Mouse (Mus musculus) midbrain, embryonic 11.5 days (tissue): ENCODE results near the gene Gm8122. TPM values are rescaled to one million over a fixed set of nuclear protein-coding genes. Genes with fewer than 3 reads are reported as not detected.
"Not testable (repeated sequence)": the region's sequence is repeated elsewhere in the genome, so short reads cannot be mapped to it uniquely, and the experiment has no call there.

ENCODE experiments used
- ATAC-seq: fragments of 200-750 bp; cut with Nextera tagmentation; 2 replicates; pipeline ENCODE4 v1.8.0; 2017; ENCODE audit warnings: moderate TSS enrichment, moderate library complexity; ENCODE audit not compliant: low FRiP score
- DNase-seq: peaks from one replicate; pipeline ENCODE4 v3.0.0; 2015; ENCODE audit warnings: low spot score; ENCODE audit errors: missing footprints
- H3K27ac ChIP-seq: fragments of 300-500 bp; sonication (generic); 2 replicates; pipeline ENCODE4 v1.5.1; 2014; ENCODE audit warnings: low read depth, low read length
- H3K27me3 ChIP-seq: fragments of 300-500 bp; sonication (generic); 2 replicates; pipeline ENCODE4 v1.6.1; 2014; ENCODE audit warnings: mild to moderate bottlenecking, low read length, moderate library complexity, mixed read lengths; ENCODE audit not compliant: control insufficient read depth, insufficient read depth
- H3K36me3 ChIP-seq: fragments of 300-500 bp; sonication (generic); 2 replicates; pipeline ENCODE4 v1.6.1; 2014; ENCODE audit warnings: mild to moderate bottlenecking, low read length, moderate library complexity, mixed read lengths; ENCODE audit not compliant: control insufficient read depth, insufficient read depth
- H3K4me1 ChIP-seq: fragments of 300-500 bp; sonication (generic); 2 replicates; pipeline ENCODE4 v1.6.1; 2014; ENCODE audit warnings: low read length; ENCODE audit not compliant: control insufficient read depth, insufficient read depth
- H3K4me2 ChIP-seq: fragments of 300-500 bp; sonication (generic); 2 replicates; pipeline ENCODE4 v1.6.1; 2014; ENCODE audit warnings: mild to moderate bottlenecking, moderate library complexity
- H3K4me3 ChIP-seq: fragments of 300-500 bp; sonication (generic); 2 replicates; pipeline ENCODE4 v1.5.1; 2014; ENCODE audit warnings: low read depth, low read length
- H3K9ac ChIP-seq: fragments of 300-500 bp; sonication (generic); 2 replicates; pipeline ENCODE4 v1.6.1; 2014; ENCODE audit warnings: low read length
- H3K9me3 ChIP-seq: fragments of 300-500 bp; sonication (generic); 2 replicates; pipeline ENCODE4 v1.6.1; 2016; ENCODE audit warnings: low read length; ENCODE audit not compliant: control insufficient read depth
- WGBS: fragments of 180-500 bp; shearing (Covaris S2); extraction: QIAGEN DNeasy Blood & Tissue Kit; methylation state at CpG from one replicate; pipeline ENCODE4 v1.1.7; 2014; 5-methylcytosine and 5-hydroxymethylcytosine counted together
- polyA plus RNA-seq: library from polyadenylated mRNA; unstranded; fragments of >200 nt; fragmentation: Nextera tagmentation; extraction: Ambion mirVana; gene quantifications from 2 replicates; pipeline ENCODE4 v1.2.1, GENCODE M21; 2014

Gene Gm8122
- polyA plus RNA-seq, result not detected in 2 replicates

DNA sequence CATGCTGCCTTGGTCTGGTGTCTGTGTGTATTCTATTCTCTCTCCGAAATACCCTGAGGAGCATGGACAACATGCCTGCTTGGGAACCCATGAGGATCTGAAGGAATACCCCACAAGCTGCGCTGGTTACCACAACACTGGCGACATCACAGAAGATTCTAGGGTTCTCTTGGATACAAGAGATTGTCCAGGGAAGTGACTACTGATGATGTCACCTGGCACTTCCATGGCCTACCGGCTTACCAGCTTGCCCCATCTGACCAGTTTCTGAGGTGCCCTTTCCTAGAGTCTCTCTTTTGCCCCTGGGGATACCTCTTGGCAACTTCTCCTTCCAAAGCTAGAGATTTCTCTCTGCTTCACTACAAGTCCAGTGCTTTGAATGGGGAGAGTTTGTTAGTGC lies at the start of gene Gm8122:
Gene Gm8122, minus strand, starts transcription at position 101 of the 400 bp plus-strand sequence.
- WGBS, result 90% methylated on average over 4 of the region's 4 CpGs
- H3K36me3 ChIP-seq, H3K27me3 ChIP-seq, ATAC-seq, H3K4me2 ChIP-seq, H3K9ac ChIP-seq, DNase-seq, H3K4me3 ChIP-seq, H3K9me3 ChIP-seq, H3K4me1 ChIP-seq, H3K27ac ChIP-seq: not testable (repeated sequence)

GRCm38 (mm10) chr14:43278681-43279080 lies 43.6 kb upstream of the Gm8122 start:
- not testable (repeated sequence) for H3K4me1 ChIP-seq, H3K36me3 ChIP-seq, H3K27me3 ChIP-seq, ATAC-seq, H3K4me2 ChIP-seq, H3K4me3 ChIP-seq, H3K9ac ChIP-seq, H3K27ac ChIP-seq, H3K9me3 ChIP-seq, DNase-seq
- 88% methylated on average over 3 of the region's 3 CpGs for WGBS

DNA sequence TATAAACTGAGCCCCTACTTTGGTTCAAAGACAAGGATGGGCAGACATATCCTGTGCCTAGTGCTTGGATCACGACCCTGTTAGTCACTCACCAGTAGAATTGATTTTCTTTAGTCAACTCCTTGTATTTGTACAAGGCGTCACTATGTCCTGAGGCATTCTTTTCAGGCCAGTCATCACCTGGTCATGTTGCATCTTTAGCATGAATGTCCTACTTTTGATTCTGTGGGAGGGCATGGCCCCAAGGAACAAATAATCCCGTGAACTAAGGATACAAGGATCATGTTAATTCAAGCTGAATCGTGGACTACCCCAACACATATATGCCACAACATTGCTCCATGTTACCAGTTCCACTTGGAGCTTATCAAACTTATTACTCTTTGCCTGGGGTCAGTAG lies 43.0 kb upstream of the Gm8122 start:
- not testable (repeated sequence) for H3K9me3 ChIP-seq, H3K4me2 ChIP-seq, H3K27me3 ChIP-seq, H3K9ac ChIP-seq, H3K36me3 ChIP-seq, H3K4me1 ChIP-seq, H3K27ac ChIP-seq, DNase-seq, ATAC-seq, H3K4me3 ChIP-seq
- 72% methylated on average over 4 of the region's 4 CpGs for WGBS

DNA sequence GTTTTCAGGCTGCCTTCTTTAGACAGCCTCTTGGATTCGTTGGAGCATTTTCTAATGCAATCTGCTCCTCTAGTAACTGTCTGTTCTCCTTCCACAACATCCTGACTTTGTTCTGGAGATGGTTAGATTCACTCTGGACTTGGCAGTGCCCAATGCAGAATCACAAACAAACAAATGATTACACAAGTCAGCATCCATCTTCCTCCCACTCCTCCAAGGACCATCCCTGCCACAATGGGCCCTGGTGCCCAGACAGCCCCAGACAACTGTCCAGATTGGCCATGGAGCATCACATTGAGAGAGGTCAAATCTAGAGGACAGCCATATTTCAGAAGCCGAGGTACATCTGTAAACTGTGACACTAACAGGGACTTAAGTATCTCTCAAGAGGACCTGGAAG lies 42.4 kb upstream of the Gm8122 start:
- H3K27me3 ChIP-seq, H3K4me3 ChIP-seq, H3K4me1 ChIP-seq, ATAC-seq, H3K27ac ChIP-seq, H3K9ac ChIP-seq, H3K4me2 ChIP-seq, H3K9me3 ChIP-seq, DNase-seq, H3K36me3 ChIP-seq: not testable (repeated sequence)
- 76% methylated on average over 2 of the region's 2 CpGs for WGBS

DNA sequence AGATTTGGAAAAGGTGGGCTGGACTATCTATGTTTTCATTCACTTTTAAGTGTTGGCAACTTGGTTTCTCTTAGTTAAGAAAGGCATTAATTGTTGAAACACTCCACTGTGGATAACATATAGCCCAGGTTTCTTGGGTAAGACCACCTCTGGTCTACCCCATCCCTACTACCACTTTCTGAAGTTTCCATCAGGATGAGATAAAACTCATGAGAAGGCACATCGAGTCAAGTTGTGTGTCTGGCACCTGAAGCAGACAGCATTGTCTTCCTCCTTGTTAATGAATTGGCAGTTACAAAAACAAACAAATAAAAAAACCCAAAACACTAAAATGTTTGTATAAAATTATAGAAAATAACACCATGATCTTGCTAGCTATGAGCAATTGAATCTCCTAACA lies 40.6 kb upstream of the Gm8122 start:
- H3K4me3 ChIP-seq, ATAC-seq, H3K9me3 ChIP-seq, H3K4me2 ChIP-seq, H3K9ac ChIP-seq, H3K36me3 ChIP-seq, DNase-seq, H3K4me1 ChIP-seq, H3K27ac ChIP-seq, H3K27me3 ChIP-seq: not testable (repeated sequence)
- 82% methylated on average over 1 of the region's 1 CpGs for WGBS

- H3K9ac ChIP-seq, H3K9me3 ChIP-seq, H3K27me3 ChIP-seq, H3K36me3 ChIP-seq, H3K27ac ChIP-seq, H3K4me2 ChIP-seq, DNase-seq, ATAC-seq, H3K4me1 ChIP-seq, H3K4me3 ChIP-seq: not testable (repeated sequence)
- 87% methylated on average over 8 of the region's 8 CpGs for WGBS
These were observed 39.9 kb upstream of the Gm8122 start, which contains the start of gene Gm9732 for GRCm38 (mm10) chr14:43274986-43275511. Gene Gm9732 (plus strand): TSS chr14:43275036.

DNA sequence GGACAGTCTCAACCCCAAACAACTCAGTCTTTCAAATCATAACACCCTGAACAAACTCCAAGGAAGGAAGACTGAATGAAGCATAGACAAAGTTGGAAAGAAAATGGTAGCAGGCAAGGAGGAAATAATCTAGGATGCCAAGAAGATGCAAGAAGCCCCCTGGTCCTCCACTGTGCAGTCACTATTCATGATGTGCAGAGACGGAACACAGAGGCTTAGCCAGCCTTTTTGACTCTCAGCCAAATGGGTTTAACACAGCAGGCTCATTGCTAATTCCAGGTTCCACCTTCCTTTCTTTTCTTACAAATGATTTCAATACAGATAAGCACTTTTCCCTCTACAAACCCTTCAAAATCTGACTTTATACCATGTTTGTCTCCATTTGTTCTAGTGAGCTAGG lies 38.1 kb upstream of the Gm8122 start:
- not testable (repeated sequence) for ATAC-seq, H3K36me3 ChIP-seq, H3K4me1 ChIP-seq, H3K4me3 ChIP-seq, H3K9me3 ChIP-seq, H3K27ac ChIP-seq, H3K4me2 ChIP-seq, H3K9ac ChIP-seq, H3K27me3 ChIP-seq, DNase-seq
- WGBS, result 55% methylated on average over 1 of the region's 1 CpGs

DNA sequence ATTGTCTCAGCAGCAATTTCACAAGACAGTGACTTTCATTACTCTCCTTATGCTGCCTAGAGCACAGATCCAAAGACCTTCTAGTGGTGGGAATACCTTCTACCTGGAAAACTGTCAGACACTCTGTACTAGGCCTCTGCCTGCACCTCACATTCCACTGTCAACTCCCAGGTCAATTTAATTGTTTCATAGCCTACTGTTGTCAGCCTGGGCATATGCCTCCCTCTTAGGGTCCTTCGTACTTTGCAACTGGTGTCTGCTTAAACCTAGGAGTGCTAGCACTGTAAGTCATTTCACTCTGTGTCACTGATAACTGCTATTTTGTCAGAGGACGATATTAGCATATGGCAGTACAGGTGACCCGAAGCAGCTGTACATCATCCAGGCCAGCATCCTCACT lies 34.1 kb upstream of the Gm8122 start:
- H3K4me1 ChIP-seq, H3K4me2 ChIP-seq, ATAC-seq, H3K36me3 ChIP-seq, H3K9me3 ChIP-seq, H3K27me3 ChIP-seq, H3K4me3 ChIP-seq, H3K9ac ChIP-seq, H3K27ac ChIP-seq, DNase-seq: not testable (repeated sequence)
- WGBS, result 79% methylated on average over 3 of the region's 3 CpGs

DNA sequence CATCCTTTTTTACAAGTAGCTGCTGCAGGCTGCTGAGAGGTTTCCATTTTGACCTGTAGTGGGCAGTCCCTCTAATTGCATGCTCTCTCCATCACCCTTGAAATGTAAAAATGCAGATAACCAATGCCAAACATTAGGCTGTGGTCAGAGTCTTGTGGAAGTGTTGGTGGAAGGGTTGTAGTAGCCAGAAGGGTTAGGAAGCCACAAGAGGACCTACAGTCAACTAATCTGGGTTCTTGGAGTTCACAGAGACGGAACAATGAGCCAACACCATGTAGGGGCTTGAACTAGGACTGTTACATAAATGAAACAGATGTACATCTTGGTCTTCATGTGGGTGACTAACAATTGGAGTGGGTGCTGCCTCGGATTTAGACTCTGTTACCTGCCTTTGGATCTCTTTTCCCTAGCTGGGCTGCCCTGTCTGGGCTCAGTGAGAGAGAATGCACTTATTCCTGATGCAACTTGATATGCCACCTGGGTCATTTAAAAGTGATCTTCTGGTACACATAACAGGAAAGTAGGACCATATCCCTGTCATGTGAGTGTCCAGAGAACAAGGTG lies 33.5 kb upstream of the Gm8122 start:
- not testable (repeated sequence) for H3K9ac ChIP-seq, ATAC-seq, H3K27ac ChIP-seq, H3K4me1 ChIP-seq, H3K4me3 ChIP-seq, H3K4me2 ChIP-seq, H3K9me3 ChIP-seq, H3K27me3 ChIP-seq, H3K36me3 ChIP-seq, DNase-seq
- 54% methylated on average over 2 of the region's 2 CpGs for WGBS
